In the genomic region with DNA sequence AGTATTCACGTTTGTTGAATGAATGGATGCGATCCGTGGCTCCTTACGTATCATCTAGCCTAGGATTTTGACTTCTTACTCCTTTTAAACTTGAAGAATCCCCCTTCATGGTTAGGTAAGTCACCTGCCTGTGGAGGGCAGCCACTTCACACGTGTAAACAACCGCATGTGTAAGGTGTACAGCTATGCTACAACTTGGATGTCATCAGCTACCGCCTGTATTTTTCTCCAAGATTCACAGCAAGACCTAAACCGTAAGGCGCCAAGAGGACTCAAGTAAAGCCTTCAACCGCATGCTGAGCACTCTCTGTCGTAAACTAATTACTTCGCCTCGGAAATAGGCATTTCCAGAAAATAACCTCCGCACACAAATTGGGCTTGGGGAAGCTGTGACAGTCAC, we compare ENCODE assay signal across 8 mouse cellular contexts. TPM values are rescaled to one million over a fixed set of nuclear protein-coding genes. Genes with fewer than 3 reads are reported as not detected.
DNase-seq lines count a peak whose midpoint lies in the region; ATAC-seq and TF ChIP-seq lines count a peak whose summit lies in the region.

No protein-coding gene starts in this region.

- DNase-seq in kidney, adult 18-20 months = peak; percentile 18
- DNase-seq in kidney, adult 8-10 months = no peak
- DNase-seq in embryo, embryonic 11 days = peak; percentile 33
- DNase-seq in intestine, embryonic 14.5 days (ENCODE audit: low spot score) = no peak
- DNase-seq in naive thymus-derived CD4-positive, alpha-beta T cell, adult 2 months (ENCODE audit: low read depth) = peak; percentile 49
- no peak for DNase-seq in left cerebral cortex, adult 9 months (ENCODE audit: low spot score in 2 of 2)
- no peak for DNase-seq in spleen, adult 18-20 months

- TF ChIP-seq CTCF in E14TG2a.4 (conservative IDR thresholded peaks at IDR 0.05; ENCODE audit: low read length) = no peak

- H3K36me3 ChIP-seq in E14TG2a.4 (ENCODE audit: insufficient read depth, low read length) = peaks cover 15% of the 10 kb centered on the region
- no peaks in the 10 kb centered on the region for H3K36me3 ChIP-seq in intestine, embryonic 14.5 days (ENCODE audit: control insufficient read depth, insufficient read depth, low read length)

- H3K9me3 ChIP-seq in E14TG2a.4 (ENCODE audit: low read length) = no peaks in the 10 kb centered on the region
- H3K9me3 ChIP-seq in intestine, embryonic 14.5 days (ENCODE audit: control insufficient read depth, low read length) = no peaks in the 10 kb centered on the region

- H3K4me3 ChIP-seq in E14TG2a.4 (replicated peaks; ENCODE audit: low read length) = peak overlapping the region; percentile 96
- peak overlapping the region; percentile 93 for H3K4me3 ChIP-seq in intestine, embryonic 14.5 days (ENCODE audit: low read depth, low read length)

- peak overlapping the region; percentile 75 for H3K4me2 ChIP-seq in intestine, embryonic 14.5 days (ENCODE audit: low read length)

- H3K9ac ChIP-seq in intestine, embryonic 14.5 days (ENCODE audit: low read length) = peak overlapping the region; percentile 91

- H3K27ac ChIP-seq in intestine, embryonic 14.5 days (ENCODE audit: low read depth) = no peak overlapping the region

- WGBS in intestine, embryonic 14.5 days = 13% methylated on average over 14 of the region's 14 CpGs

- peaks cover 73% of the 10 kb centered on the region for H3K4me1 ChIP-seq in E14TG2a.4 (replicated peaks; ENCODE audit: low read depth, low read length)
- H3K4me1 ChIP-seq in intestine, embryonic 14.5 days (replicated peaks; ENCODE audit: control insufficient read depth, insufficient read depth, low read length) = peaks cover 22% of the 10 kb centered on the region

- H3K27me3 ChIP-seq in E14TG2a.4 (ENCODE audit: insufficient read depth, low read length) = peaks cover 3% of the 10 kb centered on the region
- H3K27me3 ChIP-seq in intestine, embryonic 14.5 days (replicated peaks; ENCODE audit: control insufficient read depth, insufficient read depth, low read length) = no peaks in the 10 kb centered on the region

- no peak for ATAC-seq in intestine, embryonic 14.5 days (replicated peaks; ENCODE audit: low FRiP score, low TSS enrichment, low read depth)

RNA-seq across cellular contexts. Expression of a gene that starts 1.3 kb away (rescaled TPM):
- polyA plus RNA-seq in intestine, embryonic 14.5 days (2014; fragmentation: Nextera tagmentation; extraction: Ambion mirVana) = 34.2 and 35.8 TPM in 2 replicates

RNA-seq across cellular contexts. Expression of a gene that starts 12.5 kb away (rescaled TPM):
- 0.89 and 1.1 TPM in 2 replicates for polyA plus RNA-seq in intestine, embryonic 14.5 days (2014; fragmentation: Nextera tagmentation; extraction: Ambion mirVana)

Comparison
In these comparisons a context has a peak if more than half of its experiments do, and no peak if none do; other contexts are left out.
1. DNase-seq: peak in kidney, adult 18-20 months (single experiment), embryo, embryonic 11 days (single experiment) and naive thymus-derived CD4-positive, alpha-beta T cell, adult 2 months (single experiment); none in kidney, adult 8-10 months (0 of 2), intestine, embryonic 14.5 days (single experiment), left cerebral cortex, adult 9 months (0 of 2) and spleen, adult 18-20 months (0 of 2).